Mouse (Mus musculus): ENCODE measurements around the gene Tbxas1.

Tbxas1 gene

GRCm38 (mm10) chr6:38921095-38921809 is 46.0 kb downstream of the Tbxas1 start:
- in situ Hi-C loops (cut with MseI, MboI): loop anchor here in 1 of 2 experiments (25.0 kb wide), 1 partner anchor 184 kb away; no protein-coding TSS in a partner anchor

GRCm38 (mm10) chr6:38921810-38922116 is 46.6 kb downstream of the Tbxas1 start:
- in situ Hi-C loops (cut with MseI, MboI): loop anchor here in 1 of 2 experiments (25.0 kb wide), 1 partner anchor 184 kb away; no protein-coding TSS in a partner anchor

- in situ Hi-C loops (cut with MseI, MboI): loop anchor here in 1 of 2 experiments (25.0 kb wide), 1 partner anchor 185 kb away; no protein-coding TSS in a partner anchor
Measured at GRCm38 (mm10) chr6:38922517-38922916, 47.3 kb downstream of the Tbxas1 start.

GRCm38 (mm10) chr6:38923450-38923849 is 48.2 kb downstream of the Tbxas1 start:
- in situ Hi-C loops (cut with MseI, MboI): loop anchor here in 1 of 2 experiments (25.0 kb wide), 1 partner anchor 186 kb away; no protein-coding TSS in a partner anchor

- in situ Hi-C loops (cut with MseI, MboI): loop anchor here in 1 of 2 experiments (25.0 kb wide), 1 partner anchor 187 kb away; no protein-coding TSS in a partner anchor
Measured at GRCm38 (mm10) chr6:38923870-38924817, 48.9 kb downstream of the Tbxas1 start.

- in situ Hi-C loops (cut with MseI, MboI): no loop called here
Measured at GRCm38 (mm10) chr6:38925719-38926118, 50.5 kb downstream of the Tbxas1 start.

GRCm38 (mm10) chr6:38926135-38926962 is 51.1 kb downstream of the Tbxas1 start:
- in situ Hi-C loops (cut with MseI, MboI): no loop called here

GRCm38 (mm10) chr6:38926963-38927361 is 51.8 kb downstream of the Tbxas1 start:
- in situ Hi-C loops (cut with MseI, MboI): no loop called here

- in situ Hi-C loops (cut with MseI, MboI): no loop called here
Measured at GRCm38 (mm10) chr6:38928489-38928888, 53.3 kb downstream of the Tbxas1 start.

- in situ Hi-C loops (cut with MseI, MboI): no loop called here
Measured at GRCm38 (mm10) chr6:38936009-38936408, 60.8 kb downstream of the Tbxas1 start.

- in situ Hi-C loops (cut with MseI, MboI): no loop called here
Measured at GRCm38 (mm10) chr6:38938421-38938820, 63.2 kb downstream of the Tbxas1 start.

GRCm38 (mm10) chr6:38939096-38939495 is 63.9 kb downstream of the Tbxas1 start:
- in situ Hi-C loops (cut with MseI, MboI): no loop called here

GRCm38 (mm10) chr6:38941016-38941415 is 65.8 kb downstream of the Tbxas1 start:
- in situ Hi-C loops (cut with MseI, MboI): no loop called here

- in situ Hi-C loops (cut with MseI, MboI): no loop called here
Measured at GRCm38 (mm10) chr6:38942771-38943170, 67.6 kb downstream of the Tbxas1 start.

GRCm38 (mm10) chr6:38944392-38944791 is 69.2 kb downstream of the Tbxas1 start:
- in situ Hi-C loops (cut with MseI, MboI): no loop called here

- in situ Hi-C loops (cut with MseI, MboI): no loop called here
Measured at GRCm38 (mm10) chr6:38944826-38945225, 69.6 kb downstream of the Tbxas1 start.

- in situ Hi-C loops (cut with MseI, MboI): no loop called here
Measured at GRCm38 (mm10) chr6:38945681-38946080, 70.5 kb downstream of the Tbxas1 start.

GRCm38 (mm10) chr6:38947282-38947681 is 72.1 kb downstream of the Tbxas1 start:
- in situ Hi-C loops (cut with MseI, MboI): no loop called here

- in situ Hi-C loops (cut with MseI, MboI): no loop called here
Measured at GRCm38 (mm10) chr6:38949683-38950161, 74.5 kb downstream of the Tbxas1 start.

- in situ Hi-C loops (cut with MseI, MboI): no loop called here
Measured at GRCm38 (mm10) chr6:38950341-38950740, 75.1 kb downstream of the Tbxas1 start.

GRCm38 (mm10) chr6:38950838-38951237 is 75.6 kb downstream of the Tbxas1 start:
- in situ Hi-C loops (cut with MseI, MboI): no loop called here

Measured in mouse trophoblast stem cell (cell line).